Mouse (Mus musculus): ENCODE measurements around the gene Atf6b. TPM values are rescaled to one million over a fixed set of nuclear protein-coding genes. Genes with fewer than 3 reads are reported as not detected.

The Atf6b gene
- total RNA-seq, 2 experiments from 2014 or later = 5.9 to 7.9 TPM

GRCm38 (mm10) chr17:34626773-34627092 is 20.2 kb upstream of the Atf6b start:
- DNase-seq (ENCODE audit: low spot score) = no peak

GRCm38 (mm10) chr17:34627093-34627942 is 19.6 kb upstream of the Atf6b start:
- peak; percentile 84 for DNase-seq (ENCODE audit: low spot score)

GRCm38 (mm10) chr17:34627943-34628643 is 18.9 kb upstream of the Atf6b start, which contains the start of gene Ppt2:
Gene Ppt2 (minus strand): TSS chr17:34628510.
- peak; percentile 50 for DNase-seq (ENCODE audit: low spot score)

GRCm38 (mm10) chr17:34628644-34628967 is 18.3 kb upstream of the Atf6b start:
- DNase-seq (ENCODE audit: low spot score) = no peak

- DNase-seq (ENCODE audit: low spot score) = no peak
Observed at GRCm38 (mm10) chr17:34629221-34629751, 17.7 kb upstream of the Atf6b start, which contains the start of gene Prrt1. Gene Prrt1 (plus strand): TSS chr17:34629533.

GRCm38 (mm10) chr17:34629796-34630603 is 16.9 kb upstream of the Atf6b start:
- DNase-seq (ENCODE audit: low spot score) = no peak

GRCm38 (mm10) chr17:34630761-34631301 is 16.1 kb upstream of the Atf6b start:
- DNase-seq (ENCODE audit: low spot score) = no peak

GRCm38 (mm10) chr17:34631647-34632046 is 15.3 kb upstream of the Atf6b start:
- no peak for DNase-seq (ENCODE audit: low spot score)

- DNase-seq (ENCODE audit: low spot score) = peak; percentile 81
Observed at GRCm38 (mm10) chr17:34632261-34632691, 14.7 kb upstream of the Atf6b start.

- no peak for DNase-seq (ENCODE audit: low spot score)
Observed at GRCm38 (mm10) chr17:34635671-34636070, 11.3 kb upstream of the Atf6b start.

- no peak for DNase-seq (ENCODE audit: low spot score)
Observed at GRCm38 (mm10) chr17:34637459-34637858, 9.5 kb upstream of the Atf6b start.

GRCm38 (mm10) chr17:34639461-34640255 is 7.3 kb upstream of the Atf6b start:
- no peak for DNase-seq (ENCODE audit: low spot score)

- DNase-seq (ENCODE audit: low spot score) = no peak
Observed at GRCm38 (mm10) chr17:34640778-34641601, 6.0 kb upstream of the Atf6b start.

- no peak for DNase-seq (ENCODE audit: low spot score)
Observed at GRCm38 (mm10) chr17:34641945-34642344, 5.0 kb upstream of the Atf6b start.

GRCm38 (mm10) chr17:34643379-34643778 is 3.6 kb upstream of the Atf6b start:
- no peak for DNase-seq (ENCODE audit: low spot score)

GRCm38 (mm10) chr17:34643944-34644343 is 3.0 kb upstream of the Atf6b start:
- DNase-seq (ENCODE audit: low spot score) = no peak

GRCm38 (mm10) chr17:34644608-34645007 is 2.3 kb upstream of the Atf6b start, which contains the start of gene Fkbpl:
Gene Fkbpl (plus strand): TSS chr17:34644764.
- peak; percentile 99 for DNase-seq (ENCODE audit: low spot score)

GRCm38 (mm10) chr17:34645256-34645829 is 1.6 kb upstream of the Atf6b start:
- DNase-seq (ENCODE audit: low spot score) = no peak

- DNase-seq (ENCODE audit: low spot score) = no peak
Observed at GRCm38 (mm10) chr17:34645831-34646511, 975 bp upstream of the Atf6b start.
